Mouse (Mus musculus) adrenal gland, postnatal 25 days (tissue): Measurements from ENCODE around the gene Ngfr. TPM values are rescaled to one million over a fixed set of nuclear protein-coding genes. Genes with fewer than 3 reads are reported as not detected.
A peak's percentile ranks its signal among the peaks of the same experiment; 100 is the strongest.

Source experiments
- DNase-seq: peaks from one replicate; pipeline ENCODE4 v3.0.0; 2021; ENCODE audit warnings: mixed read lengths
- total RNA-seq: library from RNA; stranded (reverse); gene quantifications from 2 replicates; pipeline ENCODE4 v1.2.3, GENCODE M21; 2021

The Ngfr gene
- total RNA-seq, 1 experiment from 2014 or later, result 3.3 TPM

- no peak for DNase-seq
Observed at GRCm38 (mm10) chr11:95565327-95565726, 22.2 kb downstream of the Ngfr start.

DNA sequence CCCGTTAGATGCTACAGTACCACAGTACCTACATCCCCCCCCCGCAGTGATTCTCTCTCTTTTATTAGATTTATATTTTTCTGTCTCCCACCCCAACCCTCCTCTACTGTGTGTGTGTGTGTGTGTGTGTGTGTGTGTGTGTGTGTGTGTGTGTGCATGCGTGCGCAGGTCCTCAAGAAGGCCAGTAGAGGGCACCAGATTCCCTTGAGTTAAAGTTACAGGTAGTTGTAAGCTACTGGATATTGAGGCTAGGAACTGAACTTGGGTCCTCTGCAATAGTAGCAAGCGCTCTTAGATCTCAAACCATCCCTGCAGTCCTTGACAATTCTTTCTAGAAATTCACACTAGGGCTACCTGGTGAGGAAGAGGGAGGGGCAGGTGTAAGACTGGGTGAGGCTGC is 23.7 kb downstream of the Ngfr start:
- DNase-seq, result no peak

GRCm38 (mm10) chr11:95560773-95561172 is 26.8 kb downstream of the Ngfr start:
- no peak for DNase-seq

- no peak for DNase-seq
Observed at GRCm38 (mm10) chr11:95559761-95560160, 27.8 kb downstream of the Ngfr start.

GRCm38 (mm10) chr11:95557719-95558118 is 29.8 kb downstream of the Ngfr start:
- DNase-seq, result no peak

DNA sequence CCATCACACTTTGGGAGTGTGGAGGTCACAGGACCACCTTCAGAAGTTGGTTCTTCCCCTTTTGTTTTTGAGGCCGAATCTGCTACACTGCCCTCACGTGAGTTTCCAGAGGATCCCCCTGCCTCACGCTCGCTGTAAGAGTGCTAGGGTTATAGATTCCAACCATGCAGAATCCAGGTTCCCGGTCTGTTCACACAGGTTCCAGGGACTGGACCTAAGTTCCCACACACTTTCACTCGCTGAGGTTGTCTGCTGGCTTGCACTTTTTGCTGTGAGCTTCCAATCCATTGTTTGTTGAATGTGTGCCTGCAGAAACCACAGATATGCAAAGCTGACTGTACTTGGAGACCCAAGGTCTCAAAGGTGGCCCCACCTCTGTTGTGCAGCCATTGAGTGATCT is 30.5 kb downstream of the Ngfr start:
- no peak for DNase-seq

- no peak for DNase-seq
Observed at GRCm38 (mm10) chr11:95555279-95555678, 32.3 kb downstream of the Ngfr start.

DNA sequence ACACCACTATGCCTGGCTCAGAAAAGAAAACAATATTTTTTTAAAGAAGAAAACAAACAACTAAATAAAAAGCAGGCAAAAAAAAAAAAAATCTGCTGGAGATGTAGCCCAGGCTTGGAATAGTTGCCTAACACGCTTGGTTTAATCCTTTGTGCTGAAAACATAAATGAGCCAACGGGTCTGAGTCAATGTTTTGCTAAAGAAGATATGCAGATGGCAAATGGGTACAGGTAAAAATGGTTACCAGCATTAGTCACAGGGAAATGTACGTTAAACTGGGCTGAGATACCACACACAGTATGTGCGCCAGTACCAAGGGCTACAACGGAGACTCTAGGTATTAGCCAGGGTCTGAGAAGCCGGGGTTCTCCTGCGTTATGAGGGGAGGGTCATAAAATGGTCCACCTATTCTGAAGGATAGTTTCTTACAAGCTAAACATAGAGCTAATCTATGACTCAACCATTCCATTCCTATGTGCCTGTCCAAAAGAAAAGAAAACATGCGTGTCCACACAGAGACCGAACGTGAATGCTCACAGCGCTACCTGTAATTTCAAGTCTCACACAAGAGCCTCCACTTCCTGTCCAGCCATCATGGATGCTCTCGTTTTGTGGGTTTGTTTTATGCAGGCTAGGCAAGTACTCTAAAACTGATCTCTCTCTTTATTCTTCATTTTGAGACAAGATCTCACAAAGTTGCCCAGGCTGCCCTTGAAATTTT is 37.1 kb downstream of the Ngfr start:
- no peak for DNase-seq

GRCm38 (mm10) chr11:95546021-95546782 is 41.3 kb downstream of the Ngfr start:
- DNase-seq, result no peak

DNA sequence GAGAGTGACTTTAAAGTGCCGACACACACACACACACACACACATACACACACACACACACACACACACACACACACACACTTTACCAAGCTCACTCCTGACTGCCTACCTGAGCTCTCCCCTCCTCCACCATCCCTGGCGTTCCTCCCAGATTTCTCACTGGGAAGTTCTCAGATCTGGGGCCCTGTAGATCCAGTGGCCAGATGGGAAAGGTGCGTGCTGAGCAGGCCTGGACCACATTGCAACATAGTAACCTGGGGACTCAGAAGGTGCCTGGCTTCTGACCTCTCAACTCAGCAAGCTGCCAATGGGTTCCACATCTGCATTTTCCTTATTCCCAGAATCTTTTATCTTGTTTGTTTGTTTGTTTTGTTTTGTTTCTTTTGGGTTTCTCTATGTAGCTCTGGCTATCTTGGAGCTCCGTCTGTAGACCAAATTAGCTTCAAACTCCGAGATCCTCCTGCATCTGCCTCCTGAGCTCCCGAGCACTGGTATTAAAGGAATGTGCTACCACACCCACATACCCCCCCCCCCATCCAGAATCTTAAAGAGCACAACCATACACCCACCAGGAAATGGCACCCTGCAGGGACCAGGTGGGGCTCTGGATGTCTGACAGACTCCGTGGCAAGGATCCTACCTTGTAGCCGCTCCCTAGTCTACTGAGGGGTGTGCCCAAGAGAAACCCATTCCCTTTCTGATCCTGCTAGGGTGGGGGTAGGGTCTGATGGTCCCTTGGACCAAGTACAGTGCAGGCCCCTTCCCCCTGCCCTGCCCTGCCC is 42.8 kb downstream of the Ngfr start:
- DNase-seq, result no peak

GRCm38 (mm10) chr11:95540637-95541385 is 46.7 kb downstream of the Ngfr start:
- no peak for DNase-seq

DNA sequence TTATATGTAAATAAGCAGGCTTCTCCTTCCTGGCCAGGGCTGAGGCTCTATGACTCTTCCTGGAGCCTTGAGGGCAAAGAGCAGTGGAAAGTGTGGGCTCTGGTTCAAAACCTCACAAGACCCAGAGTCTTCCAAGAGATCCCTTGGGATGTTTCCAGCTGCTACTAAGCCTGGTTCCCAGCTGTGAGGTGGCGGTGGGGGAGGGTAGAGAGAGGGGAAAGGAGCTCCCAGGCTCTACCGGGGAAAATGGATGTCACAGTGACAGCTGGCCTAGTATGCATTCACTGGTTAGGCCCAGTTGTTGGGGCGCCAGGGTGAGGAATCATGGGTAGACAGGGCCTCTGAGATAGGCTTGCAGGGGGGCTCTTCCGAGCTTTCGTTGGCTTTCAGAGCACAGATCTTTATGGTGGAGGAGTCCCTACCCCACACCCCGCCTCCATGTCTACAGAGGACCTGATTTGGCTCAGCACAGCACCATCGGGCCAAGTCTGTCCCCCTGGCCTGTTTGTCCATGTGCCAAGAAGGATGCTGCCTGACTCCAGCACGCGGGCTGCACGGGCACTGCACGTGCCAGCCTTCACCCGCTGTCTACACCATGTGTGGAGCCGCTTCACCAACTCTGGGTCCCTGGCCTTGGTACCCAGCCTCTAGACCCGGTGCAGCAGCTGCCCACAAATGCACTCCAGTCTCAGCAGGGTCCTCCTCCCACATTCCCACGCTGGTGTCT is 49.0 kb downstream of the Ngfr start:
- DNase-seq, result no peak

DNA sequence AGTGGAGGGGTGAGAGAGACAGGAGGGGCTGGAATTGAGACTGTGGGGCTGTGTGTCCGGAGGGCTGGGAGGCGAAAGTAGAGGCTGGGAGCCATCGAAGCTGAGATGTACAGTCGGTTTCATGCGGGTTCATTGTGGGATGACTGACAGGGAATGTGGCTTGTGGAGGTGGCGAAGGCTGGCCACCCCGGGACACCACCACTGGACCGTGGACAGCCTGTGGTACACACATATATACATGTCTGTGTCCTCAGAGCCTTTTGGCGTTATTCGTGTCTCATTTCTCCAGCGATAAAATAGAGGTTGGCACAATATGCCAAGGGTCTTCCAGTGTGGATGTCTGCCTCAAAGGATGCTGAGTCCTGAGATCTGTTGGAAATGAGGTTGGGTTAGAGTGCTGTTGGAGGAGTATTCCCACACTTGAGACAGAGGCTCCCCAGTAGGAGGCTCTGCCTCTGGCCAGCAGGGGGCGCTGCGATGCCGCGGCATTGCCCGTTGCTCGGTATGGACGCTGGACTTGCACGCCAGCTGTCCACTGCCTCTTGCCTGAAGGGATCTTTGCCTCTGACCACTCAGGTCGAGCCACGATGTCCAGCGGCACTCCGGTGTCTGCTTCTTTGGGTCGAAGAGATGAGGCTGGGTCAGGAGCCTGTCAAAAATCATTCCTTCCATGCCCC is 53.9 kb downstream of the Ngfr start:
- DNase-seq, result peak; percentile 97

DNA sequence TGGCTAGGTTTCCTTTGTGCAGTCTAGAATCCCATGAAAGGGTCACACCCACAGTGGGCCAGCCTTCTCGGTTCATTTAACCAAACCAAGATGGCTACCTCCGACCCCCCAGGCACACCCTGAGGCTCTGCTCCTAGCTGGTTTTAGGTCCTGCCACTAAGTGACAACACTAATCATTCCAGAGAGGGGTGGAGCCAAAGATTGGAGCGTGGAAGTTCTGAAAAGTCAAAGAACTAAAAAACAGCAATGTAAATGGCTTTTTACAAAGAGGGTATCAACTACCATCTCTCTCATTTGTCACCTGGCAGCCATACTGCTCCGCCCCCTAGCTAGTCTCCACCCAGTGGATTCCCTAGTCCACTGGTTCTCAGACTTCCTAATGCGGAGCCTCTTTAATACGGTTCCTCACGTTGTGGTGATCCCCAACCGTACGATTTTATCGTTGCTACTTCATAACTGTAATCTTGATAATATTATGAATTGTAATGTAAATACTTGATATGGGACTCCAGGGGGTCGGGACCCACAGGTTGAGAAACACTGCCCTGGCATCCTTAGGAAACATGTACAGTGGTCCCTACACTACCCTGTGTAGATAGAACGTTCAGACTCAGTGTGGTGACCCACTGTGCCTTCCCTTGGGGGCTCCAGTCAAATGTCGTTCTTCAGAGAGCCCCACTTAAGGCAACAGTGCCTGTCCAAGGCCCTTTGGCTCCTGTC is 55.0 kb downstream of the Ngfr start:
- no peak for DNase-seq

GRCm38 (mm10) chr11:95528231-95528630 is 59.3 kb downstream of the Ngfr start:
- DNase-seq, result no peak

- DNase-seq, result no peak
Observed at GRCm38 (mm10) chr11:95527307-95527706, 60.2 kb downstream of the Ngfr start.

GRCm38 (mm10) chr11:95521563-95521962 is 66.0 kb downstream of the Ngfr start:
- DNase-seq, result peak; percentile 76

- DNase-seq, result peak; percentile 89
Observed at GRCm38 (mm10) chr11:95520456-95521072, 67.0 kb downstream of the Ngfr start.

GRCm38 (mm10) chr11:95519996-95520395 is 67.5 kb downstream of the Ngfr start:
- no peak for DNase-seq

- DNase-seq, result no peak
Observed at GRCm38 (mm10) chr11:95519299-95519698, 68.2 kb downstream of the Ngfr start.
